Comparison of ENCODE assay signal across 34 mouse cellular contexts in genomic region chr13:105081862-105082261, GRCm38 (mm10). TPM values are rescaled to one million over a fixed set of nuclear protein-coding genes. Genes with fewer than 3 reads are reported as not detected.
DNase-seq lines count a peak whose midpoint lies in the region; ATAC-seq and TF ChIP-seq lines count a peak whose summit lies in the region.
"Had no signal": no experiment of that assay in that cellular context is flagged by ENCODE, and none has a peak within 500 bp of the region (broad histone marks: within the 10 kb centered on the region; RNA-seq: fewer than 3 reads in every experiment).

4933425L06Rik (plus strand) TSS chr13:105082122.

- WGBS in lung, postnatal 0 days = 89% methylated on average over 10 of the region's 10 CpGs
- 89% methylated on average over 10 of the region's 10 CpGs for WGBS in lung, adult 2 months

- peak within 1 kb of the TSS; percentile 68 for H3K27ac ChIP-seq in testis, adult 2 months (ENCODE audit: control insufficient read depth, insufficient read depth, low read depth, low read length)
- H3K27ac ChIP-seq in lung, postnatal 0 days (ENCODE audit: low read length) = no peak within 1 kb of the TSS
- H3K27ac ChIP-seq: embryonic facial prominence, embryonic 13.5 days; embryonic facial prominence, embryonic 15.5 days; forebrain, embryonic 10.5 days; forebrain, embryonic 12.5 days had no signal

- no peak for ATAC-seq in megakaryocyte, adult 5-6 weeks (ENCODE audit: poor library complexity, severe bottlenecking)
- no peak for ATAC-seq in lung, postnatal 0 days
- ATAC-seq: activated CD4-positive, CD25-positive, alpha-beta regulatory T cell, adult 4 months; CD4-positive, CD25-positive, alpha-beta regulatory T cell, adult 4 months; forebrain, embryonic 14.5 days; forebrain, embryonic 16.5 days; Patski had no signal

- H3K4me2 ChIP-seq in lung, postnatal 0 days (replicated peaks; ENCODE audit: low read depth, low read length) = no peak within 1 kb of the TSS
- H3K4me2 ChIP-seq: embryonic facial prominence, embryonic 13.5 days; embryonic facial prominence, embryonic 15.5 days; forebrain, embryonic 12.5 days had no signal

- H3K9me3 ChIP-seq in megakaryocyte, embryonic 14.5 days = no peaks in the 10 kb centered on the region
- H3K9me3 ChIP-seq in lung, postnatal 0 days (ENCODE audit: low read length) = no peaks in the 10 kb centered on the region
- H3K9me3 ChIP-seq: embryonic facial prominence, embryonic 13.5 days; embryonic facial prominence, embryonic 15.5 days; forebrain, embryonic 10.5 days; forebrain, embryonic 12.5 days; G1E had no signal

- no peak for TF ChIP-seq EP300 in lung, postnatal 0 days (IDR thresholded peaks at IDR 0.05)

- peak within 1 kb of the TSS; percentile 50 for H3K4me3 ChIP-seq in megakaryocyte, embryonic 14.5 days (replicated peaks)
- peak within 1 kb of the TSS; percentile 94 for H3K4me3 ChIP-seq in testis, adult 2 months (ENCODE audit: control insufficient read depth, low read depth, low read length)
- no peak within 1 kb of the TSS for H3K4me3 ChIP-seq in lung, postnatal 0 days (ENCODE audit: low read depth, low read length)
- no peak within 1 kb of the TSS for H3K4me3 ChIP-seq in lung, adult 2 months (replicated peaks; ENCODE audit: extremely low read depth, low read depth, low read length)
- H3K4me3 ChIP-seq: embryonic facial prominence, embryonic 13.5 days; embryonic facial prominence, embryonic 15.5 days; erythroblast, embryonic 14.5 days; forebrain, embryonic 10.5 days; forebrain, embryonic 12.5 days had no signal

- no peaks in the 10 kb centered on the region for H3K36me3 ChIP-seq in megakaryocyte, embryonic 14.5 days (replicated peaks; ENCODE audit: low read length)
- no peaks in the 10 kb centered on the region for H3K36me3 ChIP-seq in testis, adult 2 months (ENCODE audit: control insufficient read depth, insufficient read depth, low read length)
- no peaks in the 10 kb centered on the region for H3K36me3 ChIP-seq in lung, postnatal 0 days (ENCODE audit: insufficient read depth, low read length)
- H3K36me3 ChIP-seq: embryonic facial prominence, embryonic 13.5 days; embryonic facial prominence, embryonic 15.5 days; forebrain, embryonic 10.5 days; forebrain, embryonic 12.5 days; G1E had no signal

- H3K9ac ChIP-seq in lung, postnatal 0 days (replicated peaks; ENCODE audit: low read depth) = no peak within 1 kb of the TSS
- H3K9ac ChIP-seq: embryonic facial prominence, embryonic 13.5 days; embryonic facial prominence, embryonic 15.5 days; forebrain, embryonic 12.5 days had no signal

- H3K27me3 ChIP-seq in megakaryocyte, embryonic 14.5 days (replicated peaks) = no peaks in the 10 kb centered on the region
- H3K27me3 ChIP-seq in testis, adult 2 months (ENCODE audit: control insufficient read depth, insufficient read depth, low read length) = no peaks in the 10 kb centered on the region
- no peaks in the 10 kb centered on the region for H3K27me3 ChIP-seq in lung, postnatal 0 days (replicated peaks; ENCODE audit: insufficient read depth, low read length)
- H3K27me3 ChIP-seq: CH12.LX; embryonic facial prominence, embryonic 13.5 days; embryonic facial prominence, embryonic 15.5 days; forebrain, embryonic 12.5 days had no signal

- no peak for TF ChIP-seq CTCF in testis, adult 2 months (IDR thresholded peaks at IDR 0.05; ENCODE audit: control insufficient read depth, insufficient read depth, insufficient replicate concordance, low read depth, low read length)
- TF ChIP-seq CTCF in lung, postnatal 0 days (IDR thresholded peaks at IDR 0.05) = no peak
- TF ChIP-seq CTCF in lung, adult 2 months (IDR thresholded peaks at IDR 0.05; ENCODE audit: insufficient read depth, low read length) = no peak

- H3K4me1 ChIP-seq in megakaryocyte, embryonic 14.5 days = peaks cover 14% of the 10 kb centered on the region
- no peaks in the 10 kb centered on the region; the same call in 1 of the 2 replicates for H3K4me1 ChIP-seq in testis, adult 2 months (ENCODE audit: control insufficient read depth, insufficient read depth, low read length)
- no peaks in the 10 kb centered on the region for H3K4me1 ChIP-seq in lung, postnatal 0 days (ENCODE audit: insufficient read depth, low read depth, low read length)
- no peaks in the 10 kb centered on the region for H3K4me1 ChIP-seq in lung, adult 2 months (ENCODE audit: control insufficient read depth, insufficient read depth, low read length)
- H3K4me1 ChIP-seq: embryonic facial prominence, embryonic 13.5 days; embryonic facial prominence, embryonic 15.5 days; forebrain, embryonic 10.5 days; forebrain, embryonic 12.5 days had no signal

- peak; percentile 96 for TF ChIP-seq POLR2A in testis, adult 2 months (IDR thresholded peaks at IDR 0.05; ENCODE audit: control insufficient read depth, low read depth, low read length)
- no peak for TF ChIP-seq POLR2A in lung, adult 2 months (IDR thresholded peaks at IDR 0.05; ENCODE audit: borderline replicate concordance, extremely low read depth, low read depth, low read length)

- no peak for DNase-seq in testis, postnatal 10 days (ENCODE audit: low spot score)
- peak; percentile 42 for DNase-seq in R1 (ENCODE audit: low read depth, low spot score)
- DNase-seq in testis, postnatal 14 days (ENCODE audit: low spot score) = peak; percentile 80
- no peak for DNase-seq in lung, postnatal 0 days (ENCODE audit: low spot score)
- DNase-seq in lung, adult 2 months = no peak
- DNase-seq: adrenal gland, adult 8-10 months; adrenal gland, postnatal 14 days; adrenal gland, postnatal 36 days; B cell, adult 2 months; cerebellum, adult 11 months; cerebellum, adult 18-20 months; cerebellum, adult 8-10 months; cerebellum, adult 9-11 months; cerebellum, postnatal 14 days; cerebellum, postnatal 36 days; embryo, embryonic 11 days had no signal

RNA-seq across cellular contexts. Expression of gene 4933425L06Rik, which starts in this region (rescaled TPM):
- polyA plus RNA-seq in megakaryocyte, embryonic 14.5 days (2012; ENCODE audit: insufficient read depth, low replicate concordance) = not detected in 2 replicates
- total RNA-seq in megakaryocyte, adult 5-6 weeks (2015) = not detected in 2 replicates
- not detected in 2 replicates for total RNA-seq in megakaryocyte, adult 5-6 weeks (2017)
- polyA plus RNA-seq in testis, adult 2 months (2012; rRNA removed) = 2.4 and 2.7 TPM in 2 replicates
- polyA plus RNA-seq in lung, postnatal 0 days (2015; fragmentation: Nextera tagmentation; extraction: Ambion mirVana) = not detected in 2 replicates
- polyA plus RNA-seq in lung, adult 2 months (2012; rRNA removed) = not detected in 2 replicates
- total RNA-seq: adrenal gland, adult 18-20 months; adrenal gland, adult 8-10 months; adrenal gland, postnatal 14 days; adrenal gland, postnatal 36 days; common myeloid progenitor, adult 5-6 weeks had no signal
- polyA plus RNA-seq: activated CD4-positive, CD25-positive, alpha-beta regulatory T cell, adult 4 months; CD4-positive, CD25-positive, alpha-beta regulatory T cell, adult 4 months; embryonic facial prominence, embryonic 11.5 days; embryonic facial prominence, embryonic 13.5 days; embryonic facial prominence, embryonic 15.5 days; erythroblast, embryonic 14.5 days; forebrain, embryonic 10.5 days; forebrain, embryonic 12.5 days; forebrain, embryonic 14.5 days; G1E; Patski had no signal

Comparison
In these comparisons a context has a peak if more than half of its experiments do, and no peak if none do; other contexts are left out.
1. DNase-seq: peak in R1 (single experiment) and testis, postnatal 14 days (single experiment); none in testis, postnatal 10 days (single experiment), lung, postnatal 0 days (single experiment) and lung, adult 2 months (single experiment).
2. H3K4me3 ChIP-seq: peak in megakaryocyte, embryonic 14.5 days (single experiment) and testis, adult 2 months (single experiment); none in lung, postnatal 0 days (single experiment) and lung, adult 2 months (single experiment).